Mouse (Mus musculus): ENCODE data around the gene Grik5.

Grik5 gene

GRCm38 (mm10) chr7:25031528-25031927, 40.6 kb downstream of the Grik5 start:
- DNase-seq (ENCODE audit: low spot score in 2 of 2) = no peak

- DNase-seq (ENCODE audit: low spot score in 2 of 2) = peak; percentile 74 to 84
These were observed 42.0 kb downstream of the Grik5 start for GRCm38 (mm10) chr7:25030032-25030753.

GRCm38 (mm10) chr7:25026452-25026851, 45.7 kb downstream of the Grik5 start:
- no peak for DNase-seq (ENCODE audit: low spot score in 2 of 2)

GRCm38 (mm10) chr7:25025855-25026439, 46.2 kb downstream of the Grik5 start:
- DNase-seq (ENCODE audit: low spot score in 2 of 2) = no peak

DNA sequence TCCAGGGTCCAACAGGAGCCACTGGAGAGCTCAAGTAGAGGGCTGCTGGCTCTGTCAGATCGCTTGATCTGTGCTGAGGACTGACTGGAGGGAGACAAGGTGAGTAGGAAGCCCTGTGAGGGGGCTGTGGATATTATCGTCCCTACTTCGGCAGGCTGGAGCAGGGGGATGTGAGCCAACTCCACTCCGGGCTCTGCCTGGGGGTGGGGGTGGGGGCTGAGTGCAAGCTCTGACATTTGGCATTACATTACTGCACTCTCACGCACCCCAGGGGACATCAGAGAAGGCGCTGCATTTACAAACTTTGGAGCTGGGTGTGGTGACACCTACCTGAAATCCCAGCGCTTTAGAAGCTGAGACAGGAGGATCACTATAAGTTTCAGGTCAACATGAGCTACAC, 60.6 kb downstream of the Grik5 start:
- no peak for DNase-seq (ENCODE audit: low spot score in 2 of 2)

DNA sequence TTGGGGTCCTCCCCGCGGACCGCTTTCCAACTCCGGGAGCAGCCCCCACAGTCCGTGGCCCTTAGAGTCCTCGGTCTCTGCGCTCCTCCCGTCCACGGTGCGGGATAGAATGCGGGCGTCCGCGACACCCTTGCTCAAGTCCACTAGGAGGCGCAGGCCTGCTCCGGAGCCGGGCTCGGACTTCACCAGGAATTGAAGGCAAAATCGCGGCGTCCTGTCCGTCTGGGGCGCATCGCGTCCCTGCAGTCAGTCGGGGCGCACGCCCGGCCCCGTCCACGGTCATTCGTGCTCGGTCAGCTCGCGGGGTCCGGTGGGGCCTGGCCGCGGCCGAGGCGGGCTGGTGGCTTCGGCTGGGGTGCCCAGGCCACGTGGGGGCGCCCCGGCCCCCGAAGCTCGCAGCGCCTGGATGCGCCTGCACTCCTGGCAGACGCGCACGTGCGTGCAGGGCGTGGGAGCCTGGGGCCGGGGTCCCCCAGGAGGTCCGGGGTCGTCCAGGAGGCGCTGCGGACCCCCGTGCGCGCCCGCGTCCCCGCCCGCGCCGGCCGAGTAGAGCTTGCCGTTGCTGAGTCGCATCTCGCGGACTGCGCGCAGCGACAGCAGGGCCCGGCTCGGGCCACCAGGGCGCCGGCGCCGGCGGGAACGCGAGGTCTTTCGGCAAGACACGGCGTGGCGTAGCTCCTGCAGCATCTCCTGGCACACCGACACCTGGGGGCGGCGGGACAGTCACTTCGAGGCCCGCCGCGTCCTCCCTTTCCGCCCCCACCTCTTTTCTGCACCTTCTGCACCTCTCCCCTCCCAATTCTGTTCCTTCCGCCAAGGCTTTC, 61.8 kb downstream of the Grik5 start:
- DNase-seq (ENCODE audit: low spot score in 2 of 2) = peak; percentile 22 to 50

GRCm38 (mm10) chr7:25009099-25009700, 62.9 kb downstream of the Grik5 start:
- no peak for DNase-seq (ENCODE audit: low spot score in 2 of 2)

DNA sequence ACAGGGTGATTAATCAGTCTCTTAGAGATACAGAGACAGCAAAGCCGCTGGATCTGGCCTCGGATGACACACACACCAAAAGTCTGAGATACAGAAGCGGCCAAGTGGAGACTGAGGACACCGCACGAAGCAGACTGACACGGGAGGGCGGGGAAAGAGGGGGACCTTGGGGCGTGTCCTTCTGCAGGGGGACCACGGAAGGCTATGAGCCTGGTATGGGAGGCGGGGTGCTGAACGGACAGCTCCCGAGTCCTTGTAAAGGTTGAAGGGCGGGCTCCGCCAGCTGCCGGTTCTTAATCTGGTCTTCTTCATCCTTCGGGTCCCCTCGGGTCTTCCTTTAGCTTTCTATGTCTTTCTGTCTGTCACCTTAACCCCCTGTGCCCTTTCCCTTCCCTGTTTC, 63.5 kb downstream of the Grik5 start:
- peak; percentile 20 to 78 for DNase-seq (ENCODE audit: low spot score in 2 of 2)

GRCm38 (mm10) chr7:25007609-25008374, 64.4 kb downstream of the Grik5 start:
- no peak for DNase-seq (ENCODE audit: low spot score in 2 of 2)

DNA sequence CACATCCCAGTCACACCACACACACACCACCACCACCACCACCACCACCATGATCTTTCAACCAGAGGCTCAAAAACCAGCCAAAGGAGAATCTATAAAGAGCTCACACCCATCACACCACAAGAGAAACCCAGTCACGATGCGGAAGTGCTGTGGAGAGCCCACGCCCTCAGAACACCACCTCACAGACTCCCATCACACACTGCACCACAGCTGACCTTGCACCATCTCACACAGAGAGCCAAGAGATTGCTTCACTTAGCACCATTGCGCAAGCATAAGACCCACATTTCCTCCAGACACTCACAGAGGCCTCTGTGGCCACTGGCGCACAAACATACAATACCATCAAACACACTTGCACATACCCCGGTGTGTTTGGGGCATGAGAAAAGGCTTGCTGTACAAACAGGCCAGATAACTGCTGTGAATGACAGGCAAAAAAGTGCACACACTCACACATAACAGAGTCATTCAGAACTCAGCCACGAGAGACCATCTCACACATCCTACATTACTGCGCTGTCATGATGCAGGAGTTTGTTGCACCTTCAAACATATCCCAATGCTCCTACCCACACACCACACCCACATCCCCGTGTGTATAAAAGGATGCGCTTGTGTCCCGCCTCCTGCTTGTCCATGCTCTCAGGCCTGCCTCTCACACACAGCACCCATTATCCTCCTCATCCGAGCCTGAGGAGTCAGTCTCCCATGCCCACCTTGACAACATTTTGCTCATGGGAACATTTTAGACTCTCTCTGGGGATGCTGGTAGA, 65.4 kb downstream of the Grik5 start:
- DNase-seq (ENCODE audit: low spot score in 2 of 2) = peak in 1 of 2 experiments; percentile 32

DNA sequence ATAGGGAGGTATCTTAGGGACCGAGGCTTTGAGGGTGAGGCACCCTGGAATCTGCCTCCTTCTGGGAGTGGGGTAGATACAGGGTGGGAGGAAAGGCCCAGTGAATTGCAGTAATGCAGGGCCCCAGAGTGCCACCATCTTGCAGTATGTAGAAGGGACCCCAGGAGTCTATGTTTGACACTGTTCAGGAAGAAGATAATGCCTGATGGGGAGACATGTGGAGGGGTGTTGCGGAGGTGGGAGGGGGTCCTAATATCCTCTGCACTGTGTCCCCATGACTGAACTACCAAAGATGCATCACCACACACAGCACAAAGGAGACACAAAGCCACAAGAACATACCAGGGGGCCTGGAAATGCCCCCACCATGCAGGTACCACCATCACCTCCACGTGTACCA, 66.0 kb downstream of the Grik5 start:
- DNase-seq (ENCODE audit: low spot score in 2 of 2) = no peak

DNA sequence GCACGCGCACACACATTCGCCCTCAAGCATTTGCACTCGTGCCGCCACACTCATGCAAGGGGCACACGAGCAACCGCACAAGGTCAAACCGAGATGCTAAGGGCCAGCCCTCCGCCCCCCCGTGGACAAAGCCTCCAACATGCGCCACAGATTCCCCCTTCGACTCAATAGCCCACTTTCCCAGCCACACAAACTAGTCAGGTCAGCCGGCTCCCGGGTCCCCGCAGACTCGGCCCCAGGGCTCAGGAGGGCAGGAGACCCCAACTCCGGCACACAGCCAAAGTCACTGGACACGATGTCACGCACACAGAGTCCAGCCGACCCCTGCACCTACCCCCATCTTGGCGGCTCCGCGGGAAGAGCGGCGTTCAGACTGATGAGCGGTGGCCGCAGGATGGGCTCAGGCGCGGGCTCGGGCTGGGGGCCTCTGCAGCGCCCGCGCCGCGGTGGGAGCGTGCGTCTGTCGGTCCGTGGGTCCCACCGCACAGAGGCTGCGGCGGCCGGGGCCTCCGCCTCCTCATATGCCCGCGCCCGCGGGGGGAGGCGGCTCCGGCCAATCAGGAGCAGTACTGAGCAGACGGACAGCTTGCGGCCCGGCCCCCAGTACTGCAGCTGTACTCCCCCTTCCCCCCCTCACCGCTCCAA, 66.6 kb downstream of the Grik5 start, which contains the start of gene Atp1a3:
Atp1a3 (minus strand) TSS at position 538 of the 645 bp plus-strand sequence.
- peak in 1 of 2 experiments; percentile 44 for DNase-seq (ENCODE audit: low spot score in 2 of 2)

DNA sequence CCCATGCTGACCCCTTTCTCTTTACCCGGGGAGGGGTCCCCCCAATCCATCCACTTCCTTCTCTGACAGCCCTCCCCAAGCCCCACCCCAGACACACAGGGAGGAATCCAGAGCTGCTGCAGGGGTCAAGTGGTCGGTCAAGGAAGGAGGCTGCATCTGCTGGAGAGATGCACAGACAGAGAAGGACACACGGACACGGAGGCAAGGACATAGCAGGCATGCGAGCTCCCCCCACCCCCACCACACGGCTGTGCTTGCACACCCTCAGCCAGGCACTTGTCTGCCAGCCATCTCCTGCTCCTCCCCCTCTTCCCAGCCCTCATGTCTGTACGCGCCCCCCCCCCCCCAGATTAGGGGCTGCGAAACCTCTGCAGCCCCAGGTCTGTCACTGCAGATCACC, 67.3 kb downstream of the Grik5 start:
- no peak for DNase-seq (ENCODE audit: low spot score in 2 of 2)

DNA sequence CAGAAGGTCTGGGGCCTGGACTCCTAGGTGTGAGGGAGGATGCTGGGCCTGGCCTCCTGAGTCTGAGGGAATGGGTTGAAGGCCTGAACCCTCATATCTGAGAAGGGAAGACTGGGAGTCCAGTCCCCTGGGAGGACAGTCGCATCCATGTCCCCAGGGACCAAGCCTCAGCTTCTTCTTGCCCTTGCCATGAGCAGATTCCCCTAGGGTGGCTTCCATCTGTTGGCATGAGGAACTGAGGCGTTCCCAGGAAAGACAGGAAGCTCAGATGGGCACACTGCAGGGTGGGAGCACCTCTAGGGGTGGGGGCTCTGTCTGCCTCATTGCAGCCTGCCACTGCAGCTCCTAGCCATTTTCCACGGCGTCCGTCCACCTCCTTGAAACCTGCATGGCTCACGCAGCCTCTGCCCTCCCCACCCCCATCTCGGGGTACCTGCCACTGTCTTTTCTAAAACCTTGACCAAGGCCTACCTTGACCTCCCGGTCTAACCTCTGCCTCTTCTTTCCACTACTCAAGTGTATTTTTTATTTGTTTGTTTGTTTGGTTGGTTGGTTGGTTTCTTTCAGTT, 68.2 kb downstream of the Grik5 start:
- DNase-seq (ENCODE audit: low spot score in 2 of 2) = no peak

DNA sequence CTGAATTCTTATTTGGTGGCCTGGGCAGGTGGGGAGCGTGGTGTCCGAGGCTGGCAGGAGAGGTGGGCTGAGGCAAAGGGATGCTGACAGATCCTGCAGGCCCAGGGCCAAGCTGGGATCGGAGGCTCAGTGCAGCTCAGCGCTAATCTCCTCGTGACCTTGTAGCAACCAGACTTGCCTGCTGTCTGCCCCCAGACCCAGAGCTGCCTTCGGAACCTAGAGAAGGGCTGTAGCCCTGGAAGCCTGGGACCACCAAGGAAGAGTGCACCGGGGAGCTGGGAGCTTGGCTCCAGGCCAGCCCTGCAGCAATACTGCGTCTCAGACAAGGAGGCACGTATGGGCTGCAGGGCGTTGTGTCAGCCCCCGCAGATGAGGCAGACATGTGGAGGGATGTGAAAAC, 68.9 kb downstream of the Grik5 start:
- no peak for DNase-seq (ENCODE audit: low spot score in 2 of 2)

DNA sequence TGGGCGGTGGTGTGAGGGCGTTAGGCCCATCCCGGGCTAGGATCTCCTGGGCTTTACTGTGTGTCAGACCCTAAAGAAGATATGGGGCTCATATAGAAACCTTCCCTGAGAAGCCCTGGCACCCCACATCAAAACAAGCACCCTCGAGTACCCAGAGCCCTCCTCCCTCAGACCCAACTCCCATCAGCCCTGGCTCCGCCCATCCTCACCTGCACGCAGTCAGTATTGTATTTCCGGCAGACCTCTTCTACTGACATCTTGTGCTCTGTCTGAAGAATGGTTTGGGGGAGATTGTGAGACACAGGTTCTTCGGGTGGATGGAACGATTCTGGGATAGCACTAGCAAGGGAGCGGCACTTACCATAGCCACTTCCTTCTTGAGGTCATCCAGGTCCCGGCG, 71.4 kb downstream of the Grik5 start:
- peak in 1 of 2 experiments; percentile 30 for DNase-seq (ENCODE audit: low spot score in 2 of 2)

DNA sequence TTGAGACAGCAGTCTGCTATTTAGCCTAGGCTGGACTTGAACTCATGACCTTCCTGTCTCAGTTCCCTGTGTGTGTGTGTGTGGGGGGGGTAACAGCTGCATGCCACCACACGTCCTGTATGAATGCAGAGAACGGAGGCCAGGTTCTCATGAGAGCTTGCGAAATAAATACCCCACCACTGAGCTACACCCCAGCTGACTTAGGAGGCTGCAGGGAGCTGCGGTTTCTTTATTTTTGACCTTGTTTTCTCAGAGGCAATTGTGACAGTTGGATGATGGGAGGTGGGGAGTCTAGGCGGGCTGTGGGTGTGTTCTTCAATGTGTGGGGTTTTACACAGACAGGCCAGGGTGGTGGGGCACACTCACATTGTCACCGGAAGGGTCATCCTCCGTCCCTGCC, 71.9 kb downstream of the Grik5 start:
- no peak for DNase-seq (ENCODE audit: low spot score in 2 of 2)

- no peak for DNase-seq (ENCODE audit: low spot score in 2 of 2)
These were observed 79.1 kb downstream of the Grik5 start for GRCm38 (mm10) chr7:24993081-24993480.

DNA sequence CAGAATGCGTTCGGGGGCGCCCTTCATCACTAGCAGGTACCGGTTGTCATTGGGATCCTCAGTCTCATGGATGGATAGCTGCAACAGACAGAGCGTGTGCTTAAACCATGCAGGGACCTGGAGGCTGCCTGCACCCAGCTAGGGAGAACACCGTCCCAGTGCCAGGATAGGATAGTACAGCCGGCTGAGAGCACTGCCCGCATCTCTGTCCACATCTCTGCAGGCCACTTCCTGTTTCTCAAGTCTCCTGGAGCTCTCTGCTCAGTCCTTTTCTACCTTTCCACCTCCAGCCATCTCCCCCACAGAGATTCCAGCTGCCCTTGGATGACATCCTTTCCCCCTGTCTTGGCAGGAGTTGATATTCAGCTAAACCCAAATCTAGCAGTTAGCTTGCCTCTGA, 81.7 kb downstream of the Grik5 start:
- no peak for DNase-seq (ENCODE audit: low spot score in 2 of 2)

DNA sequence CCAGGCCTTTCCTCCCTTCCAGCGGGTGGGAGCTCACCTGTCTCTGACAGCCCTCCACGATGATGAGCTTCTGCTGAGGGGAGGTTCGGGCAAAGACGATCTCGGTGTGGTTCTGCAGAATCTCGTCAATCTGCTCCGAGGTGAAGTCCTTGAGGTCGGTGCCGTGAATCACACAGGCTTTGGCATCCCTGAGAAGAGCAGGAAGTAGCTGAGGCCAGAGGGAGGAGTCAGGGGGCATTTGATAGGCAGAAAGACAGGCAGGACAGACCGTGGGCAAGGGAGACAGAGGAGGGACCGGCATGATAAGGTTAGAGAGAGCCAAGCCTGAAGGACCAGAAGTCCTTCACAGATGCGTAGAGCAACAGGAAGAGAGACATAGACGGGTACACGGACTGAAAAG, 84.2 kb downstream of the Grik5 start:
- DNase-seq (ENCODE audit: low spot score in 2 of 2) = no peak
